Mouse (Mus musculus) hindbrain, embryonic 14.5 days (tissue): ENCODE data around the gene Dip2b. TPM values are rescaled to one million over a fixed set of nuclear protein-coding genes. Genes with fewer than 3 reads are reported as not detected.

ENCODE experiments used
- ATAC-seq: fragments of 200-750 bp; cut with Nextera tagmentation; 2 replicates; pipeline ENCODE4 v1.8.0; 2017; ENCODE audit warnings: moderate number of reproducible peaks, mild to moderate bottlenecking, moderate TSS enrichment, moderate library complexity; ENCODE audit not compliant: low FRiP score
- DNase-seq: peaks from one replicate; pipeline ENCODE4 v3.0.0-alpha.2; 2015; ENCODE audit warnings: low spot score
- H3K27ac ChIP-seq: fragments of 300-500 bp; sonication (generic); 2 replicates; pipeline ENCODE4 v1.5.1; 2014; ENCODE audit warnings: mild to moderate bottlenecking, moderate library complexity
- H3K27me3 ChIP-seq: fragments of 300-500 bp; sonication (generic); 2 replicates; pipeline ENCODE4 v1.6.1; 2014; ENCODE audit warnings: mild to moderate bottlenecking, low read length, mixed read lengths; ENCODE audit not compliant: control insufficient read depth, insufficient read depth
- H3K36me3 ChIP-seq: fragments of 300-500 bp; sonication (generic); replicated peaks from 2 replicates; pipeline ENCODE4 v1.6.1; 2014; ENCODE audit not compliant: control insufficient read depth, insufficient read depth
- H3K4me1 ChIP-seq: fragments of 300-500 bp; sonication (generic); replicated peaks from 2 replicates; pipeline ENCODE4 v1.6.1; 2014; ENCODE audit warnings: antibody characterized with exemption, low read length, mixed read lengths; ENCODE audit not compliant: control insufficient read depth, insufficient read depth
- H3K4me2 ChIP-seq: fragments of 300-500 bp; sonication (generic); replicated peaks from 2 replicates; pipeline ENCODE4 v1.6.1; 2014; ENCODE audit warnings: mild to moderate bottlenecking, moderate library complexity
- H3K4me3 ChIP-seq: fragments of 300-500 bp; sonication (generic); replicated peaks from 2 replicates; pipeline ENCODE4 v1.5.1; 2014; ENCODE audit warnings: mild to moderate bottlenecking, low read length
- H3K9ac ChIP-seq: fragments of 300-500 bp; sonication (generic); 2 replicates; pipeline ENCODE4 v1.6.1; 2014
- H3K9me3 ChIP-seq: fragments of 300-500 bp; sonication (generic); 2 replicates; pipeline ENCODE4 v1.6.1; 2016; ENCODE audit warnings: low read length; ENCODE audit not compliant: control insufficient read depth
- WGBS: fragments of 180-500 bp; shearing (Covaris S2); extraction: QIAGEN DNeasy Blood & Tissue Kit; methylation state at CpG from one replicate; pipeline ENCODE4 v1.1.7; 2014; 5-methylcytosine and 5-hydroxymethylcytosine counted together
- polyA plus RNA-seq: library from polyadenylated mRNA; unstranded; fragments of >200 nt; fragmentation: Nextera tagmentation; extraction: Ambion mirVana; gene quantifications from 2 replicates; pipeline ENCODE4 v1.2.1, GENCODE M21; 2014

Dip2b gene
- polyA plus RNA-seq, result 26.0 and 27.8 TPM in 2 replicates

DNA sequence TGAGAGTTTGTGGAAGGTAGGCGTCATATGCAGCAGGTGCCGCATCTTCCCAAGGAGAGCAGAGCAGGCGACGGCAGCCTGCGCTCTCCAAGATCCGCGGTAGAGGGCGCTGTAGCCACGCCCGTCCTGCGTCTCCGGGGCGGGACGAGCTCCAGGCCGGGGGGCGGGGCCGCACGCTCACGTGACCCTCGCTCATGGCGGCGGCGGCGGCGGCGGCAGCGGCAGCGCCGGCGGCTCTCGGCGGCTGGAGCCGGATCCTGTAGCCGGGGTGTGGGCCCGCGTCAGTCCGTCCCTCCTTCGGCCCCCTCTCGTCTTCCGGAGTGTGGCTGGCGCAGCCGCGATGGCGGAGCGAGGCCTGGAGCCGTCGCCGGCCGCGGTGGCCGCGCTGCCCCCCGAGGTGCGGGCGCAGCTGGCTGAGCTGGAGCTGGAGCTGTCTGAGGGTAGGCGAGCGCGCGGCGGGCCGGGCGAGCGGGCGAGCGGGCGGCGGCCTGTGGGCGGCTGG lies at the start of gene Dip2b:
Dip2b (plus strand) TSS at position 195 of the 502 bp plus-strand sequence.
- ATAC-seq, result peak; percentile 91
- WGBS, result under 1% methylated on average over 45 of the region's 68 CpGs
- no peaks in the 10 kb centered on the region for H3K9me3 ChIP-seq
- peaks cover 31% of the 10 kb centered on the region for H3K4me1 ChIP-seq
- no peaks in the 10 kb centered on the region for H3K36me3 ChIP-seq
- H3K9ac ChIP-seq, result peak within 1 kb of the TSS; percentile 100
- peak within 1 kb of the TSS; percentile 99 for H3K27ac ChIP-seq
- peak within 1 kb of the TSS; percentile 68 for H3K4me2 ChIP-seq
- H3K4me3 ChIP-seq, result peak within 1 kb of the TSS; percentile 99
- no peaks in the 10 kb centered on the region for H3K27me3 ChIP-seq
- DNase-seq, result peak; percentile 100

DNA sequence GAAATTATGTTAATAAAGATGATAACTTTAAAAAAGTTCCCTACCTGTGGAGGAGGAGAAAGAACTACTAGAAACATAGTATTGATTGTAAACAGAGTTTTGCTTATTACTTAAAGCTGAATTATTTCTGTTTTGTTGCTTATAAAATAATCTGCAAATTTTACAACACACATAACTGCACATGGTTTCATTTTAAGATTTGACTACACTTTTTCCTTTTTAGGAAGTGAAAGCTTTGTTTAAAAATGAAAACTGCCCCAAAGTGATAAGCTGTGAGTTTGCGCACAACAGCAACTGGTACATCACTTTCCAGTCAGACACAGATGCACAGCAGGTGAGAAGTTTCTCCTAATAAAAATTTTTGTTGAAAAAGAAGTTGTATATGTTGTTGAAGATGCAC lies 45.4 kb upstream of the Dip2b start:
- no peaks in the 10 kb centered on the region for H3K9me3 ChIP-seq
- H3K27ac ChIP-seq, result no peak overlapping the region
- ATAC-seq (no peak), DNase-seq (no peak)
- H3K4me3 ChIP-seq, result no peak overlapping the region
- H3K36me3 ChIP-seq, result peaks cover 74% of the 10 kb centered on the region
- WGBS, result 100% methylated on average over 1 of the region's 1 CpGs
- H3K4me1 ChIP-seq, result no peaks in the 10 kb centered on the region
- H3K4me2 ChIP-seq, result no peak overlapping the region
- no peak overlapping the region for H3K9ac ChIP-seq
- no peaks in the 10 kb centered on the region for H3K27me3 ChIP-seq

DNA sequence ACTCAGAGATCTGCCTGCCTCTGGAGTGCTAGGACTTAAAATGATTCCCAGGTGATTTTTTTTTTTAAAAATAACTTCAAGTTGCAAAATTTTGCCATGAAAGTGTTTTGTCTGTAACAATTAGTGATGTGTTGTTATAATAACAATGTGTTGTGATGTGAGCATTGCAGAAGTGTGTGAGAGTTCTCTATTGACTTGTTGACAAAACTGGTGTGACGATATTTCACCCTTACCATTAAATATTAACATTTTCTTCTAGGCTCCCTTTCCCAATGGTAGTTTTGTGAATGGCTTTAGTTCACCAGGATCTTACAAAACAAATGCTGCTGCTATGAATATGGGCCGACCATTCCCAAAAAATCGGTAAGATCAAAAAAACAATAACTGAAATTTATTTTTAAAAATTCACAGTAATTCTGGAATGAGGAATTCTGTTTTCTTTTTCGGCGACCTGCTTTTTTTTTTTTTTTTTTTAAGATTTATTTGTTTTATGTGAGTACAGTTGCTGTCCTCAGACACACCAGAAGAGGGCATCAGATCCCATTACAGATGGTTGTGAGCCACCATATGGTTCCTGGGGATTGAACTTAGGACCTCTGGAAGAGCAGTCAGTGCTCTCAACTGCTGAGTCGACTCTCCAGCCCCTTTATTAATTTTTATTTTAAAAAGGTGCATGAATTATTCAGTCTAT lies 41.2 kb upstream of the Dip2b start:
- WGBS, result 94% methylated on average over 6 of the region's 6 CpGs
- no peak overlapping the region for H3K4me2 ChIP-seq
- no peak overlapping the region for H3K27ac ChIP-seq
- no peaks in the 10 kb centered on the region for H3K27me3 ChIP-seq
- no peak overlapping the region for H3K4me3 ChIP-seq
- no peaks in the 10 kb centered on the region for H3K9me3 ChIP-seq
- DNase-seq, result no peak
- ATAC-seq, result no peak
- H3K36me3 ChIP-seq, result peaks cover 75% of the 10 kb centered on the region
- H3K9ac ChIP-seq, result no peak overlapping the region
- no peaks in the 10 kb centered on the region for H3K4me1 ChIP-seq

DNA sequence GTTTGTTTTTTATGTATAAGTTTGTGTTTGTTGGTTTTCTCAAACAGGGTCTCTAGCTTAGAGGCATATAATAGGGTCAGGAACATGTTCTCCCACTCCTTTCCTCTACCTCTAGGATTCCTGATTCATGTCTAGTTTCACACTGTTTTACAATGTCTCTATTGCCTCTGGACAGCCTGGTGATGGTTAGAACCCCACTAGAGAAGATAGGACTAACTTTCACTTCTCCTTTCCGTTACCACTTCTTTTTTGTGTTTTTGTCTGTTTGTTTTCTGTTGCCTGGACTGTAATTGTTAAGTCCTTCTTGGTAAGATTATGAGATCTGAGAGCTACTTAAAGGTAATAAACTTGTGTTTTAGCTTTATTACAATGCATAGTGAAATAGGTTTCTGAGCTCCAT lies 39.1 kb upstream of the Dip2b start:
- Histone ChIP-seq H3K27ac (no peak overlapping the region), H3K4me2 (no peak overlapping the region), H3K36me3 (peaks cover 83% of the 10 kb centered on the region), H3K9ac (no peak overlapping the region), H3K27me3 (no peaks in the 10 kb centered on the region), H3K9me3 (no peaks in the 10 kb centered on the region), H3K4me1 (no peaks in the 10 kb centered on the region), H3K4me3 (no peak overlapping the region)
- ATAC-seq (no peak), DNase-seq (no peak)
- 98% methylated on average over 1 of the region's 1 CpGs for WGBS

- Histone ChIP-seq H3K27me3 (no peaks in the 10 kb centered on the region), H3K36me3 (peaks cover 88% of the 10 kb centered on the region), H3K27ac (no peak overlapping the region), H3K9me3 (no peaks in the 10 kb centered on the region), H3K4me3 (no peak overlapping the region), H3K4me2 (no peak overlapping the region), H3K4me1 (no peaks in the 10 kb centered on the region), H3K9ac (no peak overlapping the region)
- WGBS, result 94% methylated on average over 7 of the region's 7 CpGs
- ATAC-seq (no peak), DNase-seq (no peak)
These were observed 33.7 kb upstream of the Dip2b start for GRCm38 (mm10) chr15:100004677-100005273.

DNA sequence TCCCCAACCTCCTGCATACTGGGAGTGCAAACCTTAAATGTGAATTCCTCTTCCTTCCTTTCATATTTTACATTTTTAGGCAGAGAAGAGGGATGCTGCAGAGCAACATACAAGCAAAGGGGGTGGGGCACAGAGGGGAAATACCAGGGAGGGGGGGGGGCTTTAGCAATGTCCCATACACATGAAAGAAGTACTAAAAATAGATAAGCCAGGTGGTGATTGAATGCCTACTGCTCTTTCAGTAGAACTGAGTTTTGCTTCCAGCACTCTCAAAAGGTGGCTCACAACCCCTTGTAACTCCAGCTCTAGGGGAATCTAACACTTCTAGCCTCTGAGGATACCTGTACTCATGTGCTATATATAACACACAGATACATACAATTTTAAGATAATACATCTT lies 32.3 kb upstream of the Dip2b start:
- Histone ChIP-seq H3K9ac (no peak overlapping the region), H3K4me3 (no peak overlapping the region), H3K9me3 (no peaks in the 10 kb centered on the region), H3K27ac (no peak overlapping the region), H3K4me2 (no peak overlapping the region), H3K4me1 (no peaks in the 10 kb centered on the region), H3K27me3 (no peaks in the 10 kb centered on the region), H3K36me3 (peaks cover 96% of the 10 kb centered on the region)
- DNase-seq (no peak), ATAC-seq (no peak)

- Histone ChIP-seq H3K9ac (no peak overlapping the region), H3K9me3 (no peaks in the 10 kb centered on the region), H3K36me3 (peaks cover 12% of the 10 kb centered on the region), H3K27ac (no peak overlapping the region), H3K4me2 (no peak overlapping the region), H3K4me1 (no peaks in the 10 kb centered on the region), H3K27me3 (no peaks in the 10 kb centered on the region), H3K4me3 (no peak overlapping the region)
- ATAC-seq, result no peak
- no peak for DNase-seq
- 78% methylated on average over 6 of the region's 6 CpGs for WGBS
These were observed 20.1 kb upstream of the Dip2b start for GRCm38 (mm10) chr15:100018280-100018899.

GRCm38 (mm10) chr15:100021175-100021574 lies 17.3 kb upstream of the Dip2b start:
- no peak overlapping the region for H3K4me3 ChIP-seq
- ATAC-seq (no peak), DNase-seq (no peak)
- H3K27ac ChIP-seq, result no peak overlapping the region
- H3K4me1 ChIP-seq, result no peaks in the 10 kb centered on the region
- WGBS, result 96% methylated on average over 1 of the region's 1 CpGs
- no peak overlapping the region for H3K4me2 ChIP-seq
- no peak overlapping the region for H3K9ac ChIP-seq
- H3K27me3 ChIP-seq, result no peaks in the 10 kb centered on the region
- H3K36me3 ChIP-seq, result 0 out of 2 replicates have a peak, but pooled peaks cover 3% of the 10 kb centered on the region
- H3K9me3 ChIP-seq, result no peaks in the 10 kb centered on the region

- Histone ChIP-seq H3K4me2 (no peak overlapping the region), H3K36me3 (no peaks in the 10 kb centered on the region), H3K9ac (no peak overlapping the region), H3K4me1 (no peaks in the 10 kb centered on the region), H3K27ac (no peak overlapping the region), H3K4me3 (no peak overlapping the region), H3K27me3 (no peaks in the 10 kb centered on the region), H3K9me3 (no peaks in the 10 kb centered on the region)
- WGBS, result 23% methylated on average over 5 of the region's 5 CpGs
- DNase-seq, result peak; percentile 70
- no peak for ATAC-seq
These were observed 15.5 kb upstream of the Dip2b start for GRCm38 (mm10) chr15:100022923-100023322.
